Mouse (Mus musculus): ENCODE data around the gene Chrna9. TPM values are rescaled to one million over a fixed set of nuclear protein-coding genes. Genes with fewer than 3 reads are reported as not detected.

The Chrna9 gene
- polyA plus RNA-seq, 1 experiment from 2014 or later = 0.26 TPM

- no peaks in the 10 kb centered on the region for H3K9me3 ChIP-seq (replicated peaks)
- H3K27me3 ChIP-seq (replicated peaks) = no peaks in the 10 kb centered on the region
- H3K9ac ChIP-seq = no peak overlapping the region
- H3K4me3 ChIP-seq = no peak overlapping the region
- H3K4me2 ChIP-seq = no peak overlapping the region
- no peaks in the 10 kb centered on the region for H3K36me3 ChIP-seq
- WGBS = 56% methylated on average over 9 of the region's 9 CpGs
- H3K4me1 ChIP-seq (replicated peaks) = peaks cover 8% of the 10 kb centered on the region; the same call in 1 of the 2 replicates
- H3K27ac ChIP-seq (ENCODE audit: poor library complexity, severe bottlenecking) = no peak overlapping the region
- ATAC-seq (ENCODE audit: insufficient number of reproducible peaks, low FRiP score) = peak; percentile 61; the same call in 1 of the 2 replicates
These were observed 3.4 kb downstream of the Chrna9 start for GRCm38 (mm10) chr5:65937998-65938715.

GRCm38 (mm10) chr5:65941145-65941544, 6.4 kb downstream of the Chrna9 start:
- no peaks in the 10 kb centered on the region for H3K36me3 ChIP-seq
- no peaks in the 10 kb centered on the region for H3K27me3 ChIP-seq (replicated peaks)
- no peak overlapping the region for H3K4me2 ChIP-seq
- H3K27ac ChIP-seq (ENCODE audit: poor library complexity, severe bottlenecking) = no peak overlapping the region
- H3K9me3 ChIP-seq (replicated peaks) = no peaks in the 10 kb centered on the region; the same call in 1 of the 2 replicates
- ATAC-seq (ENCODE audit: insufficient number of reproducible peaks, low FRiP score) = no peak
- no peak overlapping the region for H3K4me3 ChIP-seq
- WGBS = 59% methylated on average over 4 of the region's 4 CpGs
- H3K4me1 ChIP-seq (replicated peaks) = peaks cover 8% of the 10 kb centered on the region; the same call in 1 of the 2 replicates
- H3K9ac ChIP-seq = no peak overlapping the region

- no peak overlapping the region for H3K4me3 ChIP-seq
- ATAC-seq (ENCODE audit: insufficient number of reproducible peaks, low FRiP score) = no peak
- no peak overlapping the region for H3K4me2 ChIP-seq
- H3K9ac ChIP-seq = no peak overlapping the region
- WGBS = 80% methylated on average over 3 of the region's 3 CpGs
- H3K36me3 ChIP-seq = no peaks in the 10 kb centered on the region
- H3K27ac ChIP-seq (ENCODE audit: poor library complexity, severe bottlenecking) = no peak overlapping the region
- H3K4me1 ChIP-seq (replicated peaks) = peaks cover 3% of the 10 kb centered on the region; the same call in 1 of the 2 replicates
- no peaks in the 10 kb centered on the region for H3K9me3 ChIP-seq (replicated peaks)
- no peaks in the 10 kb centered on the region for H3K27me3 ChIP-seq (replicated peaks)
These were observed 15.1 kb downstream of the Chrna9 start for GRCm38 (mm10) chr5:65949822-65950221.

GRCm38 (mm10) chr5:65950236-65950635, 15.5 kb downstream of the Chrna9 start:
- no peaks in the 10 kb centered on the region for H3K9me3 ChIP-seq (replicated peaks)
- no peak overlapping the region for H3K27ac ChIP-seq (ENCODE audit: poor library complexity, severe bottlenecking)
- 74% methylated on average over 6 of the region's 6 CpGs for WGBS
- H3K27me3 ChIP-seq (replicated peaks) = no peaks in the 10 kb centered on the region
- no peak overlapping the region for H3K4me2 ChIP-seq
- no peak overlapping the region for H3K4me3 ChIP-seq
- no peak overlapping the region for H3K9ac ChIP-seq
- ATAC-seq (ENCODE audit: insufficient number of reproducible peaks, low FRiP score) = no peak
- H3K36me3 ChIP-seq = no peaks in the 10 kb centered on the region
- H3K4me1 ChIP-seq (replicated peaks) = peaks cover 7% of the 10 kb centered on the region

DNA sequence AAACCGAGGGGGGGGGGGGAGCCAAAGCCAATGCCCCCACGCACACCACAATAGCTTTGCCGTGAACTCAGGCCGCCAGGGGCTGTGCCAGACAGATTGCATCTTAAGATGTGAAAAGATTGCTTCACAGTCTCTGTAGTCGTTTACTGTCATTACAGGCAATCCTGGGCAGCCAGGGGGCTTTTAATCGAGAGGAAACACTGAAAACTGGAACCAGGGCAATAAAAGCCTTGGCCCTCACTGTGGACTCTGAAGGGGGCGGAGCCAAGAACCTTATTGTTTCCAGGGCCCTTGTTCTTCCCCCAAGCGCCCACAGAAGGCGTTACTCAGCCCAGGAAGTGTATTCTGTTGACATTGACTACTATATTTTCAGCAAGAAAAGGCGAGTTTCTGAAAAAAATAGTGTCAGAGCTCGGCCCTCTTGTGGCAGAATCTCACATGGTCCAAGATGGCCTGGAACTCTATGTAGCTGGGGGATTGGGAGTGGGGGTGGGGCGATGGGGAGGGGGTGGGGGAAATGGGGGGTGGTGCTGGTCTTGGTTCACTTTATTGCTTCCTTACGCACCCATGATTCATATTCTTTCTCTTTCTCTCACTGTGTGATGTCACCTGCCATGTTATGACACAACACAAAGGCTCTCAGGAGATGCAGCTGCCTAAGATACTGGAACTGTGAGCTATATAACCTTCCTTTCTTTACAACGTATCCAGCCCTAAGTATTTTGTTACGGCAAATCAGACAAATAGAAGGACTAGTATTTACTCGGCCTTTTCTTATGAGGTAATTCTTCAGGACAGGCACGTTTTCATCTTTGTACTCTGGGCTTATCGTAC, 16.2 kb downstream of the Chrna9 start:
- Histone ChIP-seq H3K27ac (ENCODE audit: poor library complexity, severe bottlenecking) (no peak overlapping the region), H3K9ac (no peak overlapping the region), H3K36me3 (no peaks in the 10 kb centered on the region), H3K9me3 (replicated peaks) (no peaks in the 10 kb centered on the region), H3K4me2 (no peak overlapping the region), H3K4me1 (replicated peaks) (peaks cover 11% of the 10 kb centered on the region), H3K4me3 (no peak overlapping the region), H3K27me3 (replicated peaks) (no peaks in the 10 kb centered on the region)
- whole genome bisulfite sequencing = 75% methylated on average over 18 of the region's 18 CpGs
- no peak for ATAC-seq (ENCODE audit: insufficient number of reproducible peaks, low FRiP score)

DNA sequence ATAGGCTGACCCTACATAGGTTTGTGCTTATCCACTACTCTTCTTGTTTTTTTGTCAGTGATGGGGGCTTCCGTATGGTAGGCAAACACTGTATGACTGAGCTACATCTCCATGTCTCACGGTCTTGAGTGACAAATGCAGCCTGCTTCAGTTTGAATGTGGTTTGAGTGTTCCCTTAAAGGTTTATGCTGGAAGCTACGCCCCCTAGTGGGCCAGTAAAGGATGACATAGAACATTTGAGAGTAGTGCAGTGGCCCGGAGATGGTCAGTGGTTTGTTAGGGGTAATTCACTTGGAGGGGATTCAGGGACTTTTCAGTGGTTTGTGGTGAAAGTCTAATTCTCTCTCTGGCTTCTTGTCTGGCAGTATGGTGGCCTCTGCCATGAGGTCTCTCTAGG, 16.8 kb downstream of the Chrna9 start:
- Histone ChIP-seq H3K4me3 (no peak overlapping the region), H3K27ac (ENCODE audit: poor library complexity, severe bottlenecking) (no peak overlapping the region), H3K9me3 (replicated peaks) (no peaks in the 10 kb centered on the region), H3K9ac (no peak overlapping the region), H3K27me3 (replicated peaks) (no peaks in the 10 kb centered on the region), H3K36me3 (no peaks in the 10 kb centered on the region), H3K4me1 (replicated peaks) (peaks cover 13% of the 10 kb centered on the region), H3K4me2 (no peak overlapping the region)
- no peak for ATAC-seq (ENCODE audit: insufficient number of reproducible peaks, low FRiP score)
- 62% methylated on average over 4 of the region's 4 CpGs for WGBS

DNA sequence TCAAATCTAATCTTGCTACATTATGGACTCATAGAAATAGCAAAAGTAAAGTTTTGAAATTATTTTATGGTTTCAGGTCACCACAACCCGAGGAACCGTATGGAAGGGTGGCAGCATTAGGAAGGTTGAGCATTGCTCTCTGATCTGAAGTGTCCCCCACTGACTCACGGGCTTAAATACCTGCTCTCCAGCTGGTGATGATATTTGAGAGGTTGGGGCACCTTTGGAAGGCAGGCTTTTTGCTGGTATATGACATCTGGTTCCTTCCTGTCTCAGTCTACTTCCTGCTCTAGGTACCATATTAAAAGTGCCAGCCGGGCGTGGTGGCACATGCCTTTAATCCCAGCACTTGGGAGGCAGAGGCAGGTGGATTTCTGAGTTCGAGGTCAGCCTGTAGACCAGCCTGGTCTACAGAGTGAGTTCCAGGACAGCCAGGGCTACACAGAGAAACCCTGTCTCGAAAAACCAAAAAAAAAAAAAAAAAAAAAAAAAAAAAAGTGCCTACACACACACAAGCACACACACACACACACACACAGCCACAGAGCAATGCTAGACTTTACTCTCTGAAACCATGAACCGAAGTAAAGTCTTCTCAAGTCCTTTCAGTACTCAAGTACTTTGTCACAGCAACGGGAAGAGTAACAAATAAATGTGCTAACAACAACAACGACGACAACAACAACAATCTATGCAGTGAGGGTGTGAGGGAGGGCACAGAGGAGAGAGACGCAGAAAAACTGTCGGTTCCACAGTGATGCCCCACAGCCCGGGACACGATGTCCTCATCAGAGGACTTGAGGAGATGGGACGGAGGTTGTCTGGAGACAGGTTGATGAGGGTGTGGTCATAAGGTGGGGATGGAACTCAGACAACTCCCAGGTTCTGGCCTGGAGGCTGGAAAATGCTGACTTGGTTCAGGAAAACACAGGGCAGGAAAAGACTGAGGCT, 19.7 kb downstream of the Chrna9 start:
- 86% methylated on average over 16 of the region's 16 CpGs for WGBS
- no peaks in the 10 kb centered on the region for H3K9me3 ChIP-seq (replicated peaks)
- peak overlapping the region; percentile 33; the same call in 1 of the 2 replicates for H3K27ac ChIP-seq (ENCODE audit: poor library complexity, severe bottlenecking)
- peaks cover 13% of the 10 kb centered on the region for H3K4me1 ChIP-seq (replicated peaks)
- no peak overlapping the region for H3K9ac ChIP-seq
- 0 out of 2 replicates have a peak, but pooled peaks have one; percentile 13 for ATAC-seq (ENCODE audit: insufficient number of reproducible peaks, low FRiP score)
- no peaks in the 10 kb centered on the region for H3K27me3 ChIP-seq (replicated peaks)
- H3K36me3 ChIP-seq = no peaks in the 10 kb centered on the region
- H3K4me3 ChIP-seq = peak overlapping the region; percentile 47
- H3K4me2 ChIP-seq = peak overlapping the region; percentile 70

GRCm38 (mm10) chr5:65955343-65956143, 20.8 kb downstream of the Chrna9 start:
- no peaks in the 10 kb centered on the region for H3K36me3 ChIP-seq
- ATAC-seq (ENCODE audit: insufficient number of reproducible peaks, low FRiP score) = peak; percentile 22
- H3K9ac ChIP-seq = no peak overlapping the region
- H3K4me2 ChIP-seq = peak overlapping the region; percentile 70
- H3K4me3 ChIP-seq = peak overlapping the region; percentile 47
- WGBS = 28% methylated on average over 23 of the region's 23 CpGs
- peaks cover 13% of the 10 kb centered on the region for H3K4me1 ChIP-seq (replicated peaks)
- H3K9me3 ChIP-seq (replicated peaks) = no peaks in the 10 kb centered on the region
- H3K27ac ChIP-seq (ENCODE audit: poor library complexity, severe bottlenecking) = peak overlapping the region; percentile 33; the same call in 1 of the 2 replicates
- H3K27me3 ChIP-seq (replicated peaks) = no peaks in the 10 kb centered on the region

DNA sequence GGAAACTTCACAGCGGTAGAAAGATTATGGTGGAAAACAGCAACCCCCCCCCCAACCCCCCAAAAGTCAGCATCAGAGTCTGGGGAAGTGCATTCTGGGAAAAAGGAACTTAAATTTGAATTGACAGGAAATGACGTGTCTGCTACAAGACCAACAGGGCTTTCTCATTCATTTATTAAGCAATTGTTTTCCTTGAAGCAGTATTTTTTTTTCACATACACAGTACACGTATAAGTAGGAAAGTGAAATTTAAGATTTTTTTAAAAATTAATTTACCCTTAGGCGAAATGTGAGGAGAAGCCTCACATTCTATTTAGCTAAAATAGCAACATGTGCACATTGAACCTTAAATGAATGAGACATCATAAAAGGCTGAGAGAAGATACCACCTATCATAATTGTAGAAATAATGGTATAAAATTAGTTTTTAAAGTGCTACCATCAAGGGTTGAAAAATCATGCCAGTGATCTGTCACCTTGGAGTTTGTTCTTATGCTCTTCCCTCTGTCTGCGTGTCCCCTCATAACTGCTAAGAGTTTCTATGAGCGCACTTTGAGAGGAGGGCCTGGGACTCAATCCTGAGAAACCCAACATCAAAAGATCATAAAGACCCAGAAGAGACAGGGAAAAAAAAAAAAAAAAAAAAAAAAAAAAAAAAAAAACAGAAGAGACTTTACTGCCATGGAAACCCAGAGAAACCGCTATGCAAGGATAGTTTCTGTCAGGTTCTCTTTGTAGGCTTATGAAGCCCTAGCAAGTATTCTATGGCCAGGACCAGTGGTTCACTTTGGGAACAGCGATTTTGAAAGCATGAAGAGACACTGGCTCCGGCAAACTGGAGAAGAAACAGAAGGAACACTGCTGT, 21.7 kb downstream of the Chrna9 start:
- no peak overlapping the region for H3K9ac ChIP-seq
- H3K4me1 ChIP-seq (replicated peaks) = peaks cover 13% of the 10 kb centered on the region
- H3K36me3 ChIP-seq = no peaks in the 10 kb centered on the region
- H3K4me2 ChIP-seq = peak overlapping the region; percentile 70
- H3K27ac ChIP-seq (ENCODE audit: poor library complexity, severe bottlenecking) = 0 out of 2 replicates have a peak overlapping the region, but pooled peaks have one; percentile 33
- peak overlapping the region; percentile 47 for H3K4me3 ChIP-seq
- 76% methylated on average over 9 of the region's 9 CpGs for WGBS
- ATAC-seq (ENCODE audit: insufficient number of reproducible peaks, low FRiP score) = no peak
- H3K9me3 ChIP-seq (replicated peaks) = no peaks in the 10 kb centered on the region
- no peaks in the 10 kb centered on the region for H3K27me3 ChIP-seq (replicated peaks)
